Mouse (Mus musculus) liver, adult 2 months (tissue): ENCODE data around the gene Zw10.
A peak's percentile ranks its signal among the peaks of the same experiment; 100 is the strongest.

Experiments used
- CTCF ChIP-seq: fragments of 200-500 bp; IDR thresholded peaks from 2 replicates; pipeline ENCODE4 v1.5.1; 2011; ENCODE audit warnings: low read depth, low read length, control low read depth
- POLR2A ChIP-seq: fragments of 200-500 bp; IDR thresholded peaks from 2 replicates; pipeline ENCODE4 v1.6.1; 2011; ENCODE audit warnings: low read length, control low read depth; ENCODE audit not compliant: insufficient read depth; ENCODE audit errors: extremely low read depth

- TF ChIP-seq CTCF (peak; percentile 70; the same call in 1 of the 2 replicates), POLR2A (no peak)
These were observed 4.1 kb upstream of the Zw10 start for GRCm38 (mm10) chr9:49051349-49051748.
